Mouse (Mus musculus) right cerebral cortex, postnatal 4 days (tissue): ENCODE measurements around the gene Nuf2.
"Not testable (repeated sequence)": the region's sequence is repeated elsewhere in the genome, so short reads cannot be mapped to it uniquely, and the experiment has no call there.

Source experiments
- DNase-seq: peaks from one replicate; pipeline ENCODE4 v3.0.0-alpha.2; 2022

Nuf2 gene

DNA sequence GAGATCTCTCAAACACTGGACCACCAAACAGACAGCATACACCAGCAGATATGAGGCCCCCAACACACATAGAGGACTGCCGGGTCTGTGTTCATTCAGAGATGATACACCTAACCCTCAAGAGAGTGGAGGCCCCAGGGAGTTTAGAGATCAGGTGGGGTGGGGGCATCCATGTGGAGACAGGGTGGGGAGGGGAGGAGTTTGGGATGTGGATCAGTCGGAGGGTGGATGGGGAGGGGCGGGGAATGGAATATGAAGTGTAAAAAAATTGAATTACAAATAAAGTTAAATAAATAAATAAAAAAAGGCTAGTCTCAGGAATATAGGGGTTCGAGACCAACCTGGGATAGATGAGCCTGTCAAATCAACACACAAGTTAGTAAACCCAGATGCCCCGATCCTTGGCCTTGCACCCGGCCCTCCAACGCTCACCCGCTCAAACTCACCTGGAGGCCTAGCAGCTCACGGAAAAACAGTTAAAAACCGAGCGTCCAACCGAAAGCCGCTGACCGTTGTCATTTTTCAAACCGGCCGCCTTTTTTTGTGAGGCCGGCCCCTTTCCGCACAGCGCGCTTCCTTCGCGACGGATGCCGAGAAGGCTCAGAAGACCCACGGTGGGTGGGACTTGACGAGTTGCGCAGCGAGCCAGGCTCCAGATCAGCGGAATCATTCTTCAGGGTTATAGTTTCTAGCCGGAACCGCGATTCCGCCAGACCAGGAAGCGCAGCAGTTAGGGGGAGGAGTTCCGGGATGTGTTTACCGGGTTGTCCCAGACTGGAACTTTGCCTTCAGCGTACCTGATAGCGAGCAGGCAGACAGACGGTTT lies at the start of gene Nuf2:
Gene Nuf2, minus strand, starts transcription at position 589 of the 826 bp plus-strand sequence.
- DNase-seq: peak; percentile 96

DNA sequence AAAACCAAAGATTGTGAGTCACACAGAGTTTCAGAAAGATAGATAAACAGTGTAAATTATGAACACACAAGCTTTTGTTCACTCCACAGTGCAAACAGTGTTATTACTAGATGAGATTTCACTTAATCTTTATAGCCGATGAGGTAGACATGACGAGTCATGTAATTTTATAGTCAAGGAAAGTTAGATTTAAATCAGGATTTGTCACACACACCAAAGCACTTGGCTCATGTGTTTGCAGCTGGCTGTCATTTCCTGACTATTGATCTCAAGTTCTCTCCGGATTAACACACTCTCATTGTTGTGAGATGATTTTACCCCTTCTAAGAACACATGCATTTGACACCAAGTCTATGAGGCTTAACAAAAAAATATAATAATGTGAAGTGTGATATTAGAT lies 48.3 kb upstream of the Nuf2 start:
- DNase-seq: no peak

DNA sequence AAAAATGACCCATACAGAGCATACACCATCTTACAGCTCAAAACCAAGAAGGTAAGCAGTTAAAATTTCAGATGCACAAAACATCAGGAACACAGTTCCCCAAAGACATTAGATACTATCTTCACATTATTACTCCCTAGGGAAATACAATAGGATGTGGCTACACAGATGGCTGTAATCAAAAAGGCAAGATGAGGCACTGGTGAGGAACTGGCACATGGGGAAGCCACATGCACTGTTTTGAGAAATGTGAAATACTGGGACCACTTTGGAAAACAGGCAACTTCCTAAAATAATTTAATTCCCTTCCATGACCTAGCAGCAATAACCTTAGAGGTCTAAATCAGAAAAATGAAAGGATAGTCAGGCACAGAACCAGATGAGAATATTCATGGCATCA lies 42.9 kb upstream of the Nuf2 start:
- no peak for DNase-seq

DNA sequence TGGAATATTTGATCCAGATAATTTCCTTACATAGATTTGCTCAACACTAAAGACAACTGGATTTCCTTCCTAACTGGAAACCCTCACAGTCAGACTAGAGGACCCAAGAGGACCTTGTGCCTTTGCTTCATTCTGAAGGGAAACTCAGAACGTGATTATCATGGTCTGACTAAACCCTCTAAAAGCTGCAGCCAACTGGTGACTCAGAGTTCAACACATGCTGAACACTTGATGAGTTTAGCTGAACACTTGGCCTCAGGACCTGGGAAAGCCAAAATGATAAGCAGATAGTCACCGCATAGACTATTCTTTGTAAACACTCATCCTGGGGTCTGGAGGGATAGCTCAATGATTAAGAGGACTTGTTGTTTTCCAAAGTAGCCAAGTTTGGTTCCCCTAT lies 24.4 kb upstream of the Nuf2 start:
- DNase-seq: no peak

DNA sequence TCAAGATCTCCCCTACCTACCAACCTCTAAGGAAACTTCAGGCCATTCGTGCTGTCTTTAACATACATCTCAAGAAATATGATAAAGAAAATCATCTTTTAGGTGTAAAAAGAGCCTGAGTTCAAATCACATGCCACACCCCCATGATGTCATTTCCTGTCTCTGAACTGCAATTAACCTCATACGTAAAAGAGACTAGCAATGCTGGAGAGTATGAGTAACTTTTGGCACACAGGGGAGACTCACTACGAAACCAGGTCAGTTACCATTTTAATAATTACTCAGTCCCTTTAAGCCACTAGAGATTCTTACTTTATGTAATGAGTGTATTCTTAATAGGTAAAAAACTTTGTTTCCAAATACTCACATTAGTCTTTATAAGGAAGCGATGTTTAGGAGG lies 23.8 kb upstream of the Nuf2 start:
- no peak for DNase-seq

DNA sequence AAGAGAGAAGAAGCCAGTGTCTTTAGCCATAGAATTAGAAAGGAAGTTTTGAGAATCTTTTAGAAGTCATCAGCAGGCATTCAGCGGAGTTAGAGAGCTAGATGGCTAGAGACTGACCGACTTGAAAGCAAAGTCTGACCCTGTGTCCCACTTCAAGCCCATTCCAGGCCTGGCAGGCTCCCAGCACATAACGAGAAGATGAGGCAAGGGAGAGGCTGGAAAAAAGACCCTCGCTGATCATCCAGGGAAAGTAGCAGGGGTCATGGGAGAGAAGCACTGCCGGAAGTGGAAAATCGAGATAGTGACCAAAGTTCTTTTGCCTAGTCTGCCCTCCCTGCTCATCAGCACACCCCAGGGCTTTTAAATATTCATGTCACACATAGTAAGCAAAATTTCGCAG lies 22.2 kb upstream of the Nuf2 start:
- no peak for DNase-seq

DNA sequence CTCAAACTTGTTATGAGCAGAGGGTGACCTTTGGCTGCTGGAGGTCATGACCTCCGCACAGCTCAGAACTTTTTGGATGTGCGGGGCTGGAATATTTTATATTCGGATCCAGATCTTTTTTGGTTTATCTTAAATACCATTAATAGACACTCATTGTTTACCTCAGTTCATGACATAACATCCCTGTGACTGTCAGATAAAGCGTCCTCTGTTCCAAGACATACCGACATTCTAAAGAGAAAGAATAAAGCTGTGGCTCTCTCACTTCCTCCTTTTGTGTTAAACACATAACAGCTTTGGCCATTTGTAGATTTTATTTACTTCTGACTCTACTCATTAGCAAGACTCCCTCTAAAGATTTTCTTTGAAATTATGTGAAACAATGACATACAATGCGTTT lies 9.2 kb upstream of the Nuf2 start:
- no peak for DNase-seq

DNA sequence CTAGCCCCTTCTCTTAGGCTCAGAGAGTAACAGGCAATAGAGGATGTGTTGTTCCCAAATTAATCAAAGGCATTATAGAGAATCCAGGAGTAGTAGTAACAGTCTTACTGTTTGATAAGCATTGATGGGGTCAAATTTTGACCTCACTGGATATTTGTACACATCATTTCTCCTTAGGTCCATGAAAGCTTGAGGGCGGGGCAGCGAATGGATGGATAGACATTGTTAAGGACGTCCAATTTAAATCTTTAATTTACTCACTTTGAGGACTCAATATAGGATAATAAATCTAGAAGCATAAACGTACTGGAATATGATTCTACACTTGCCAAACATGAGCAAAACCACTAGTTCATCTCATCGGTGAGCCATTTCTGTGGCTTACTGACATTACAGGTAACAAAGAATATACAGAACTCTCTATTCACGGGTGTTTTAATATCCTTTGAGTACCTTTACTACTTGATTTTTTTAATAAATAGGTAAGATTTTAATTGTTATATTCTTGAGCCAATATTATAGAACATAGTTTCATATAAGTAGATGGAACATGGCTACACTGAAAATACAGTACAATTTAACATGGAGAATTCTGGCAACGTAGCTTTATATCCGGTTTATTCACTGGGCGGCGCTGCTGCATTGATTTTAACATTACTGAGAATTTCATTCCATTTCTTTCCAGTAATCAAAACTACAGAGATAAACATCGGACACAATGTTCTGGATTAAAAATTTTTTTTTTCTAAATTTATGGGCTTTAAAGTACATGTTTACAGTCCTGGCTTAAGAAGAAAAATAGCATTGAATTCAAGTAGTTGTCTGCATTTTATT lies 655 bp upstream of the Nuf2 start:
- peak; percentile 80 for DNase-seq

DNA sequence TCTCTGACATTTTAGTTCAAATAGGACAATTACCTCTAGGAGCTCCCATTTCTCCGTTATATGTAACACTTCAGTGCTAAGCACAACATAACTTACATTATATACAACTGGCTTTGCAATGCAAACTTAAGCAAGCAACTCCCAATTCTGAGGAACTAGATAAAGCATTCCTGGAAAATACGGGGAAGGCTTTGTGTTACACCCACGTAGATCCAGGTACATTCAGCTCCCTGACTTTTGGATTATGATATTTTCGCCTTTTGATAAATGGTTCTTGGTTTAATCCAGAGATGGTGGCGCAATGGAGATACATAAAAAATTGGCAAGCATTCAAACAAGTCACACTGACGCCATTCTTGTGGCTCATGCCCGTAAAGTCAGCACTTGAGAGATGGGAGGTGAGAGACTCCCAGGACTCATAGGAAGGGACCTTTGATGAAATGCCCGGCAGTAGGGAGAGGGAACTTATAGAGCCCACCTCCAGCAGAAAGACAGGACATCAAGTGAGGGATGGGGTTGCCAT lies 1.2 kb downstream of the Nuf2 start:
- DNase-seq: no peak

DNA sequence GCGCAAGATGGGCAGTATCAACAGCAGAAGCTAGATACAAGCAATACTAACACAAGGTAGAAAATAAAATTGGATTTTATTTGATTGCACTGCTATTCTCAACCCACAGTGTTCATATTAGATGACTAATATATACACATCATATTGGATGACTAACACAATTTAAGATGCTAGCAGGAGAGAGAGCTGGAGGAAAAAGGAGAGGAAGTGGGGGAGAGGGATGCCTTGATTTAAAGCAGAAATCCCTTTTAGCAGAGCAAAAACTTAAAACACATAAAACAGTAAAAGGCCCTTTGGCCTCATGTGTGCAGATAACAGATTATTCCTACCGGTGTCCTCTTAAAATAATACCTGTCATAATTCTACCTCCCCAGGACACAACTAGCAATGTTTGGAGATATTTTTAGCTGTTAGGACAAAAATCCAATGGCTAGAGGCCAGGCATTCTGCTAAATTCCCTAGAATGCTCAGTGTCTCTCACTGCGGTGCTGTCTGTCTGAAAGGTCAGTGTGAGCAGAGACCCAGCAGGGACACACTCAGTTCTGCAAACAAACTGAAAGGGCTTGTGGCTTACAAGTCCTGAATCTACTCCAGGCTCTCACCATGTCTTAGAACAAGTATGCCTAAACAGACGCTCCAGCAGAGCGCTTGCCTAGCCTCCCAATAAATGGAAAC lies 5.1 kb downstream of the Nuf2 start:
- no peak for DNase-seq

DNA sequence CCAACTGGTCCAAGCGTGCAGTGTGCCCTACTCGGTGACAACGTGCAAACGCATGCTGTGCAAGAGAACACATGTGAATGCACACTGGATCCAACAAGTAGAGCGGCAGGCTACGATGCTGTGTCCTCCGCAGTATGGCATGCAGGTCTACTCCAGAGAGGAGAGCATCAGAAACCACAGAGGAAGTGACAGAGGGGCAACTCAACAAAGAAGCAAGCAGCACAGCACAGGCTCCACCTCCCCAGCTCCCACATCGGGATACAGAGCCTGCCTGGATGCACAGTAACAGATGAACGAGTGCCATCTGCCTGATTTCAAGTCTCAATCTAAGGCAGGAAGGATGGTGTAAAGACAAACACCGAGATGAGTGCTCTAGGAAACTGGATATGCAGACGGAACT lies 11.9 kb downstream of the Nuf2 start:
- DNase-seq: peak; percentile 14

DNA sequence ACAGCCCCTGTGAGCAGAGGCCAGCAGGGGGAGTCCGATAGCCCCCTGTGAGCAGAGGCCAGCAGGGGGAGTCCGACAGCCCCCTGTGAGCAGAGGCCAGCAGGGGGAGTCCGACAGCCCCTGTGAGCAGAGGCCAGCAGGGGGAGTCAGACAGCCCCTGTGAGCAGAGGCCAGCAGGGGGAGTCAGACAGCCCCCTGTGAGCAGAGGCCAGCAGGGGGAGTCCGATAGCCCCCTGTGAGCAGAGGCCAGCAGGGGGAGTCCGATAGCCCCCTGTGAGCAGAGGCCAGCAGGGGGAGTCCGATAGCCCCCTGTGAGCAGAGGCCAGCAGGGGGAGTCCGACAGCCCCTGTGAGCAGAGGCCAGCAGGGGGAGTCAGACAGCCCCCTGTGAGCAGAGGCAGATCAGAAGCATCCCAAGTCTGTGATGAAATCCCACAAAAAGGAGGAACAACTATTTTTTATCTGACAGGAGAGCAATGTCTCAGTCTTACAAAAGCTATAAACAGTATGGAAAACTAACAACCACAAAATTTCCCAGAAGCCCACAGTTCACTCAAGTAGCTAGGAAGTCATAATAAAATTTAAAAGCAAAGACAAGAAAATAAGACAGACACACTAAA lies 13.3 kb downstream of the Nuf2 start:
- not testable (repeated sequence) for DNase-seq

DNA sequence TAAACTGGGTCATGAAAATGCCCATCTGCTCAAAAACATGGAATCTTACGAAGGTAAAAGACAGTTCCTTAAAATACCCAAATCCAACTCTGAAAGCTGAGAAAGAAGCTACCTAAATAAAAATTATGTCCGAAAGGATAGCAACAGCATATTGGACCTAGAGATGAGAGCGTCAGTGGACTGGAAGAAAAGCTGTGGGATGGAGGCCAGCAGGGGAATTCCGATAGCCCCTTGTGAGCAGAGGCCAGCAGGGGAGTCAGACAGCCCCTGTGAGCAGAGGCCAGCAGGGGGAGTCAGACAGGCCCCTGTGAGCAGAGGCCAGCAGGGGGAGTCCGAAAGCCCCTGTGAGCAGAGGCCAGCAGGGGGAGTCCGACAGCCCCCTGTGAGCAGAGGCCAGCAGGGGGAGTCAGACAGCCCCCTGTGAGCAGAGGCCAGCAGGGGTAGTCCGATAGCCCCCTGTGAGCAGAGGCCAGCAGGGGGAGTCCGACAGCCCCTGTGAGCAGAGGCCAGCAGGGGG lies 13.8 kb downstream of the Nuf2 start:
- no peak for DNase-seq

DNA sequence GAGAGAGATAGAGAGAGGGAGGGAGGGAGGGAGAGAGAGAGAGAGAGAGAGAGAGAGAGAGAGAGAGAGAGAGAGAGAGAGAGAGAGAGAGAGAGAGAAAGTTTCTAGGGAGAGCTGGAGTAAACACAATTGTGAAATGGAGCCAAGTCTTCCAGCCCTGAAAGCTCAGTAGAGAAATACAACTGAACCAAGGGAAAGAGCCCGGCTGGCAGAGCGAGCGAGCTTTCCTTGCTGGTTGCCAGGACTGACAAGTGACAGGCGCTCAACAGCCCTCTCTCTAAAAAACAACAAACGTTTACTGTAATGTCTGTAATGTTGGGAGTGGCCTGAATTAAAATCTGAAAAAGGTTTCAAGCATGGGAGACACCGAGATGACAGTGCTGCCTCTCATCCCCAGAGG lies 24.9 kb downstream of the Nuf2 start:
- DNase-seq: no peak

DNA sequence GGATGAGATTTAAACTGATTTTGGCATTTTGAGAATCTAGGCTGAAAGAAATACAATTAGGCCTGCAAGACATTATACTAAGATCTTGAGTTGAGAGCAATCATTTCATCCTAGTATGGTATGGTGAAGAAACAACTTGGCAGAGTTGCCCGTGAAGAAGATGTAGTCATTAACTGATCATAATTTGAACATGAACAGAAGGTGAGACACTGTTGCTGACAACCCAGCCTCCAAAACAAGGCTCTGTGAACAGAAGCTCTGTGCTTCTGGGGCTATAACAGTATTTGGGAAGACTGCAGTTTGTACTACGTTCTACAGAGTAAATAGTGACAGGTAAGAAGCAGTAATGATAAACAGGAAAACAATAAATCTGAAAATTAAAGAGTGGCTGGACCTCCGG lies 28.4 kb downstream of the Nuf2 start:
- no peak for DNase-seq

DNA sequence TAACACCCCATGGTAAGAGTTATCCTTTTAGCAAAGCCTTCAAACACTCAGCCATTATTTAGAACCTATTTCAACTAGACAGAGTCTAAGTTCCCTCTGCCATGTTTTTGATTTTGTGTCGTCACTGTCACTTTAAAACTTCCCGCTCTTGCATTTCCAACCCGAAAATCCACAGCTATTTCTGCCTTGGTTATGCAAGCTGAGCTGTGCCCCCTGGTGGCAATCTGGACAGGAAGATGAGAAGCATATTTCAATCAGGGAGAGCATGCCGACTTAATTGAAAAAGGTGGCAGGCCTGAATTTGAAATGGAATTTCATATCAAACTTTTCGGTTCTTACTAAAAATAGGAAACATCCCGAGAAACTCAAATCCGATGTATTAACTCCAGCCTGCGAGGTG lies 35.6 kb downstream of the Nuf2 start:
- DNase-seq: peak; percentile 85

DNA sequence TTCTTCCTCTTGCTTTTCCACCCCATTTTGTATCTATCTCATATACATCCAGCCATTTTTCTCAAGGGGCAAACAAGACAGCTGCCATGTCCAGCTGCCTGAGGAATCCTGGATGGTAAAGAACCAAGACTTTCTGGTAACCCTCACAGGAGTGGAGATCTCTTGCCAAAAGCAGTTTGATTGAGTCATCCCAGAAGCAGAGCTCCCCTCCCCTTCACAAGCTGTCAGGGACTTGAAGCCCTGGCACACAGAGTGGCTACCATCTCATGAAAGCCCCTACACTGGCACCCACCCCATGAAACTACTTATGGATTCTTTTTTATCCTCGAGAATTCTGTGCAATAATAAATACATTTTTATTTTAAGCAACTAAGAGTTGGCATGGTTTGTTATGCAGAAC lies 39.7 kb downstream of the Nuf2 start:
- DNase-seq: no peak

DNA sequence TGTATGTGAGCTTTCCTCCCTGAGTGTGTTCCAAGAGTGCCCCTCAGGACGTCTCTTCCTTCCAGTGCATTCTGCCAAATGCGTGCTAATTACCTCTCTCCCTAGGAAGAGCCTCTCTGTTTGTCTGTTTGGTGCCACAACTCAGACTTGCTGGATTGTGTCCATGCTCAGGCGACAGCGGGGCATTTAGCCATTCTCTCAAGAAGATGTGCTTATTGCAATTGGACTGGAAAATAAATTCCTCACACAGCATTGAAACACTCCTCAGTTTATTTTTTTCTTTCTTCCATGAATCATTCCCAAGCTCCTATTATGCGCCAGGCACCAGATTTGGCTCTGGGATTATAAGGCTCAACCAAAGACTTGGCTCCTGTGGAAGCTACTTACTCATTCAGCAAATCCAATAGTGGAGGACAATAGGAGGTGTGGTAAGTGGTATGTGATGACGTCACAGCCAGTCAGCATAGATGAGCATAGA lies 45.8 kb downstream of the Nuf2 start:
- DNase-seq: peak; percentile 17

DNA sequence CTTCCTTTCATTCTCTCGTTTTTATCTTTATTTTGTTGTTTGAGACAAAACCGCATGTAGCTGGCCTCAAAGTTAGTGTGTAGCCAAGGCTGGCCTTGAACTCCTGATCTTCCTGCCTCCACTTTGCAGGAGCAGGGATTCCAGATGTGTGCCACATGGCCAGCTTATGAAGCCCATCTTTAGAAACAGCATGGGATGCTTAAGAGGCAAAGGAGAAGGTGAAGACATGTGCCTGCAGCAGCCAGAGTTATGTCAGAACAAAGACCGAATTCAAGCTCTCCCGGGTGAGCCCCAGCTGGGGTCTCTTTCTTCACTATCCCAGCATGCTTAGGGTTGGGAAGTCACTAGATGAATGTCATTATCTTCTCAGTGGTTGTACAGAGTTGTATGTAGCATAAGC lies 46.7 kb downstream of the Nuf2 start:
- peak; percentile 10 for DNase-seq

DNA sequence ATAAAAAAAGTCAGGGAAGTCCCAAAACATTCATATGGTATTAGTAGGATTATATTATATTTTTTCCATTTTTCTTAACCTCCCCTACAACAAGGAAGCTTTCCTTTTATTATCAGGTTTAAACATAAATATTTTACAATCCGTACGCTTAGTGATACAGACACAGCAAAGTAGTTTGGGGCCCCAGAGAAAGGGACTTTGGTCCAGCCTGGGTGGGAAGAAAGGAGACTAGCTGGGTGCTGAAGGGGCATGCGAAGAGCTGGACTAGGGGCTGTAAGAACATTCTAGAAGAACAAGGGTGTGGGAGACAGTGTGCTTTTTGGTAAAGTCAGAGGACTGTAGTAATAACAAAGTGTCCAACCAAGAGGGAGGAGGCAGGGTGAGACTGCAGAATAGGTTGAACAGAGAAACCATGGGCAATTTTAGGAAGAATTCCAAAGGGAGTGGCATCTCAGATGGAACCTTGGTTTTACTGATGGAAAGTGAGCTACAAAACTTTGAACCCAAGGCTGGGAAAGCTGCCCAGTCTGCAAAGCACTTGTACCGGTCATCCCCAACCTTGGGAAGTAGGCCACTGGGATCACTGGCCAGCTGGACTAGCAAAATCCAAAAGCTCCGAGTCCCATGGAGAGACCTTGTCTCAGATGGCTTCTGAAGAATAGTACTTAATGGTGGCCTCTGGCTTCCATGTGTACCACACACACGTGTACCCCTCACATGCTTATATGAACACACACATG lies 48.5 kb downstream of the Nuf2 start:
- no peak for DNase-seq

DNA sequence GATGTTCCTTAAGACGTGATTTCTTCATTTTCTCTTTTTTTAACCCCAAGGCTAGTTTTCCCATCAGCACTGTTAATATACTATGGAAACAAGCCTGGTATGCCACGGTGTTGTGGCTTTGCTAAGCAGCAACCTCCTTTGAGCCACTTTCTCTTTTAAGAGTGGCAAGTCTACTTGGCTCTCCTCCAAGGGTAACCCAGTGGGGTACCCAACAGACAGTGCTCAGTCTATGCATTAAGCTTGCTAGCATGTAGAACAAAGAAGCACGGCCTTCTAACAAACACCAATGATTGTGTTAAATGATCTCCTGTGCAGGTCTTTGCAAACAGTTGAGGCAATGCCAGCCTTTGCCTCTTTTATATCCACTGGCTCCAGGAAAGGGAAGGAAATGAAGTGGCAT lies 60.1 kb downstream of the Nuf2 start:
- no peak for DNase-seq

DNA sequence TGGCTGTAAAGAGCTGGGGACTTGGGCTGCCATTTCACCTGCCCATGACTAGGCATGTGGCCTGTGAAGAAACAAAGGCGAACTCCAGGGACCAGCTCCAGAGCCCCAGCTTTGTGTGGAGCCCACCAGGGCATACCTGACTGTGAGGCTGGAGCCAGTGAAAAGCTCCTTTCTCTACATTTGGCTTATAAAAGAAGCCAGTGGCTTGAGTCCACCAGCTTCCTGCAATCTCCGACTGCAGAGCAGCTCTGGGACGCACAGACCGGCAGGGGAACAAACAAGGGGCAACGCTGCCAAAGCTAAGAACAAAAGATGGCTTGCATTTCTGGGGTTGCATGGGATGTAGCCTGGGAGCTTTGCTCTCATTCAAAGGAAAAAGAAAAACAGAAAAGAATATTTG lies 63.5 kb downstream of the Nuf2 start:
- peak; percentile 16 for DNase-seq
